Mouse (Mus musculus): ENCODE data around the gene Micall1. TPM values are rescaled to one million over a fixed set of nuclear protein-coding genes. Genes with fewer than 3 reads are reported as not detected.

The Micall1 gene
- 3.2 TPM for polyA plus RNA-seq (2014; fragmentation: Illumina TruSeq; extraction: RNeasy Lipid Tissue Mini Kit (QIAGEN cat#74804); ENCODE audit: low read depth, low replicate concordance)

DNA sequence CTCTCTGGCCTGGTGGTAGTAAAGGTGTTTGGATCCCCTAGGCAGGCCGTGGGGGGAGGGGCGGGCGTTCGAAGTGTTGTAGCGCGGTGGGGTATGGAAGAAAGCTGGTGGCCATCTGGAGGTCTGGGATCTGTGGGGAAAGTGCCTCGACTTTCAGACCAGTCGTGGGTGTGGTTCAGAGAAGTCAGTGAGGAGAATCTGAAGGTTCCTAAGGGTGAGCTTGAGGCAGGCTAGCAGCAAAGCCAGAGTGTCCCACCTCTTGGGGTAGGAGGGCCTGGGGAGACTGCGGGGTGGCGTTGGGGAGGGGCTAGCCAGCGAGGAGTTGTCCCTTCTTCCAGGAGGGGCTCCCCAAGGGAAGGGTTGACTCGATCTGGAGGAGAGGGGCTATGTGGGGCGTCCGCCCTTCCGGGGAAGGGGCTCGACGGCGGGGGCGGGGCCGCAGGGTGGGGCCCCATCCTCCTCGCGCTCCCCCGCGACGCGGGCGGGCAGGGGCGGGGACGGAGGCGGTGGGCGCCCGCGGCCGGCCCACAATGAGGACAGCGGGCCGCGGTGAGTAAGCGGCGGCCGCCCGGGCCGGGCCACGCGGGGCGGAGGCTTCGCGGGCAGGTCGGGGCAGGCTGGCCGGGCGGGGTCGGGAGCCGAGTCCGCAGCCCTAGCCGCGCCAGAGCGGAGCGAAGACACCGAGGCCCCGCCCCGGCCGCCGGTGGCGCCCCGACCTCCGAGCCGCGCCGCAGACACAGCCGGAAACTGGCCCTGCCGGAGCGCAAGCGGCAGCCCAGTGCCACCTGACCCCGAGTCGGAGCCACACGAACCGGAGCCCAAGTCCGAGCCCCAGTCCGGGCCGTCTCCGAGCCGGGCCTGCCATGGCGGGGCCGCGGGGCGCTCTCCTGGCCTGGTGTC is at the start of gene Micall1:
Gene Micall1 (plus strand): TSS at position 478 of the 900 bp plus-strand sequence.

DNA sequence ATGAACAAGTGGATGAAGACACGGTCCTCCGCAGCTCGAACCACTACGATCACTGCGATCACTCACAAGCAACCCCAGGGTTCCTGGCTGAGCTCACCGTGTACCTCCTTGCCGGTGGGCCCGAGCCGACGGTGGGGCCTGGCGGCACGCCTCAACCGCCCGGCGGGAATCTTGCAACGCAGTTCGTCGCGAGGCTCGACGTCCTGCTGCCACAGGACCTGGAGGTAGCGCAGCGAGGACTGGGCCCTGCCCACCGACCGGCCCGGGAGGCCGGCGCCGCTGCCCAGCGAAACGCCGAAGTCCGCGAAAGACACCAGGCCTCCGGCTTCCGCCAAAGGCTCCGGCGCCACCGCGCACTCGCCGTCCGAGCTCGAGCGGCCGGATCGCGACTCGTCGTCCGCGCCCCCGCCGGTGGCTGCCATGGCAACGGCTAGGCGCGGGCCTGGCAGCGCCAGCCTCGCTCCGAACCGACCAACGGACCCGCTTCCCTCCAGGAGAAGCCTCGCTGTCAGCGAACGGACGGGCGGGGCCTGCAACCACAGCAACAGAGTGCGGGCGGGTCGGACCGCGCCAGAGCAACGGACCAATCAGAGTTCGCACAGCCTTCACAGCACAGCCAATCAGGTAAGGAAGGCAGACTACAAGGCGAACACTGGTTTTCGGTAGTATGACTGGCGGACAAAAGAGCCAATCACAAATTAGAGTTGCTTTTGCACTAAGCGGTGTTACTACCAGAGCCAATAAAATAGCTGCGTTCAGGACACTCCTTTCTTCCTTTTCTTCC is 46.1 kb upstream of the Micall1 start, which contains the start of gene Ankrd54:
Gene Ankrd54 (minus strand): TSS at position 518 of the 784 bp plus-strand sequence.

DNA sequence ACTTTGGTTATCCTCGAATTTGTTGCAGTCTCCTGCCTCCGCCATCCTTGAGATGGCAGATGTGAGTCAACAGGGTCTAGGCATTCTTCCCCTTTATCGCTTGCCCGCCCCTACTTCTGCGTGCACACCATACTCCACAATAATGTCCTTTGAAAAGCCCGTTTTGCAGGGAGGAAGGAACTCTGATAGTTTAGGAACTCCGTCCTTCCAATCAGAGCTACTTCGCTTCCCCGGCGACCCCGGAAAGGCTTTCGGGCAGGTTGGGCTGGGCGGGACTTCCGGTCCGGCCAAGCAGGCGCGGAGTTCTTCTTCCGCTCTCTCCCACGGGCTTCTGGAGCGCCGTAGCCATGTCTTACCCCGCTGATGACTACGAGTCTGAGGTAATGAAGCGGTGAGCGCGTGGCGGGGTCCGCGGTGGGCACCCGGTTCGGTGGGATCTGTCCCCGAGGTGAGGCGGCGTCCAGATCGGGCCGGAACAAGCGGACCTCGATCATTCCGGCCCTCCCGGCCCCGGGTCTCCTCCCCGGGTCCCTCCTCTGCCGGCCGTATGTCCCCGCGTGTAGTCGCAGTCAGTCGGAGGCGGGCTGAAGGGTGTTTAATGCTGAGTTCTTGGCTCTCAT is 33.7 kb upstream of the Micall1 start, which contains the start of gene Eif3l:
Gene Eif3l (plus strand): TSS at position 267 of the 620 bp plus-strand sequence.

DNA sequence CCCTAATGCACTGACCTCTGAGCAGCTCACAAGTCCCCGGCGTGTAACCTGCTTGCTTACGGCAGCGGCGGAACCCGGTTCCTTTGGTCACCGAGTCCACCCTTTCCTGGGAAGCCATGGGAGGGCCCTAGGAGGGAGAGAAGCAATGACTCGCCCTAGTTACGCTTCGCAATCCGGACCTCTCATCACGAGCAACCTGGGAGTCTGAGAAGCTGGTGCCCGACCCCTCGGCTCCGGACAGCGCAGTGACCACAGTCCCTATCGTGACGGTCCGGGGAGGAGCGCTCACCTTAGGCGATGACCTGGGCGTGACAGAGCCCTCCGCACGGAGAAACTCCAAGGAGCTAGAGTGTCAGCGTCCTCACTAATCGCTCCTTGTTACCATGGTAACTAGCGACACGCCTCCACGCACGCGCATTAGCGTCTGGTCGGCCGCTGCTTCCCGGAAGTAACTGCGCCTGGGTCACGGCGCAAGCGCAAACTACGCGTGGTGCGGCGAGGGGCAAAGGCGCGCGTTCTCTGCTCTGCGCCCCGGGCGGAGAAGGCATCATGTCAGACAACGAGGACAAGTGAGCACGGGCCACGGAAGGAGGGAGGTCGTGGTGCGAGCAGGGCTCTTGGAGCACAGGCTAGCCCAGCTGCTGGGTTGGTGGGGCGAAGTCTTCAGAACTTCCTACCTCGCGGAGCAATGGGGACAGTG is 32.3 kb downstream of the Micall1 start, which contains the start of the genes Polr2f and 1700088E04Rik:
Gene Polr2f (plus strand): TSS at position 144 of the 700 bp plus-strand sequence.
Gene 1700088E04Rik (minus strand): TSS at position 388 of the 700 bp plus-strand sequence.

GRCm38 (mm10) chr15:79165140-79165539 is 56.4 kb downstream of the Micall1 start, which contains the start of gene Sox10:
Gene Sox10, minus strand, starts transcription at chr15:79165240.

Other genes with a start within 250 kb of the Micall1 start
- gene Gga1, start 231.7 kb upstream of the Micall1 start, polyA plus RNA-seq (2014; fragmentation: Illumina TruSeq; extraction: RNeasy Lipid Tissue Mini Kit (QIAGEN cat#74804); ENCODE audit: low read depth, low replicate concordance) = 1.1 TPM
- gene Gm49510, start 209.2 kb upstream of the Micall1 start, polyA plus RNA-seq (2014; fragmentation: Illumina TruSeq; extraction: RNeasy Lipid Tissue Mini Kit (QIAGEN cat#74804); ENCODE audit: low read depth, low replicate concordance) = not detected
- gene Sh3bp1, start 209.1 kb upstream of the Micall1 start, polyA plus RNA-seq (2014; fragmentation: Illumina TruSeq; extraction: RNeasy Lipid Tissue Mini Kit (QIAGEN cat#74804); ENCODE audit: low read depth, low replicate concordance) = not detected
- not detected for gene Pdxp, start 195.0 kb upstream of the Micall1 start, polyA plus RNA-seq (2014; fragmentation: Illumina TruSeq; extraction: RNeasy Lipid Tissue Mini Kit (QIAGEN cat#74804); ENCODE audit: low read depth, low replicate concordance)
- gene Lgals1, start 182.2 kb upstream of the Micall1 start, polyA plus RNA-seq (2014; fragmentation: Illumina TruSeq; extraction: RNeasy Lipid Tissue Mini Kit (QIAGEN cat#74804); ENCODE audit: low read depth, low replicate concordance) = 2.0 TPM
- 3.0 TPM for gene Nol12, start 174.0 kb upstream of the Micall1 start, polyA plus RNA-seq (2014; fragmentation: Illumina TruSeq; extraction: RNeasy Lipid Tissue Mini Kit (QIAGEN cat#74804); ENCODE audit: low read depth, low replicate concordance)
- gene Triobp, start 161.2 kb upstream of the Micall1 start, polyA plus RNA-seq (2014; fragmentation: Illumina TruSeq; extraction: RNeasy Lipid Tissue Mini Kit (QIAGEN cat#74804); ENCODE audit: low read depth, low replicate concordance) = 0.77 TPM
- gene H1f0, start 80.4 kb upstream of the Micall1 start, polyA plus RNA-seq (2014; fragmentation: Illumina TruSeq; extraction: RNeasy Lipid Tissue Mini Kit (QIAGEN cat#74804); ENCODE audit: low read depth, low replicate concordance) = 71.3 TPM
- not detected for gene Galr3, start 67.0 kb upstream of the Micall1 start, polyA plus RNA-seq (2014; fragmentation: Illumina TruSeq; extraction: RNeasy Lipid Tissue Mini Kit (QIAGEN cat#74804); ENCODE audit: low read depth, low replicate concordance)
- 0.90 TPM for gene Ankrd54, start 46.0 kb upstream of the Micall1 start, polyA plus RNA-seq (2014; fragmentation: Illumina TruSeq; extraction: RNeasy Lipid Tissue Mini Kit (QIAGEN cat#74804); ENCODE audit: low read depth, low replicate concordance)
- 40.0 TPM for gene Eif3l, start 33.7 kb upstream of the Micall1 start, polyA plus RNA-seq (2014; fragmentation: Illumina TruSeq; extraction: RNeasy Lipid Tissue Mini Kit (QIAGEN cat#74804); ENCODE audit: low read depth, low replicate concordance)
- 1.1 TPM for gene Polr2f, start 32.1 kb downstream of the Micall1 start, polyA plus RNA-seq (2014; fragmentation: Illumina TruSeq; extraction: RNeasy Lipid Tissue Mini Kit (QIAGEN cat#74804); ENCODE audit: low read depth, low replicate concordance)
- gene 1700088E04Rik, start 32.4 kb downstream of the Micall1 start, polyA plus RNA-seq (2014; fragmentation: Illumina TruSeq; extraction: RNeasy Lipid Tissue Mini Kit (QIAGEN cat#74804); ENCODE audit: low read depth, low replicate concordance) = not detected
- gene Sox10, start 56.3 kb downstream of the Micall1 start, polyA plus RNA-seq (2014; fragmentation: Illumina TruSeq; extraction: RNeasy Lipid Tissue Mini Kit (QIAGEN cat#74804); ENCODE audit: low read depth, low replicate concordance) = not detected
- gene Pick1, start 120.3 kb downstream of the Micall1 start, polyA plus RNA-seq (2014; fragmentation: Illumina TruSeq; extraction: RNeasy Lipid Tissue Mini Kit (QIAGEN cat#74804); ENCODE audit: low read depth, low replicate concordance) = 7.5 TPM
- gene Gm49486, start 120.5 kb downstream of the Micall1 start, polyA plus RNA-seq (2014; fragmentation: Illumina TruSeq; extraction: RNeasy Lipid Tissue Mini Kit (QIAGEN cat#74804); ENCODE audit: low read depth, low replicate concordance) = 0.16 TPM
- not detected for gene Slc16a8, start 145.9 kb downstream of the Micall1 start, polyA plus RNA-seq (2014; fragmentation: Illumina TruSeq; extraction: RNeasy Lipid Tissue Mini Kit (QIAGEN cat#74804); ENCODE audit: low read depth, low replicate concordance)
- not detected for gene Baiap2l2, start 176.6 kb downstream of the Micall1 start, polyA plus RNA-seq (2014; fragmentation: Illumina TruSeq; extraction: RNeasy Lipid Tissue Mini Kit (QIAGEN cat#74804); ENCODE audit: low read depth, low replicate concordance)
- 0.69 TPM for gene Pla2g6, start 219.5 kb downstream of the Micall1 start, polyA plus RNA-seq (2014; fragmentation: Illumina TruSeq; extraction: RNeasy Lipid Tissue Mini Kit (QIAGEN cat#74804); ENCODE audit: low read depth, low replicate concordance)
- gene Maff, start 237.7 kb downstream of the Micall1 start, polyA plus RNA-seq (2014; fragmentation: Illumina TruSeq; extraction: RNeasy Lipid Tissue Mini Kit (QIAGEN cat#74804); ENCODE audit: low read depth, low replicate concordance) = 0.87 TPM